Mouse (Mus musculus) kidney, adult 2 months (tissue): ENCODE results near the gene Wwtr1. TPM values are rescaled to one million over a fixed set of nuclear protein-coding genes. Genes with fewer than 3 reads are reported as not detected.

Source experiments
- DNase-seq: peaks from one replicate; pipeline ENCODE4 v3.0.0; 2021
- H3K27ac ChIP-seq: fragments of 200-500 bp; 2 replicates; pipeline ENCODE4 v1.5.1; 2012; ENCODE audit warnings: low read depth, low read length, control low read depth, inconsistent platforms; ENCODE audit not compliant: insufficient read depth
- H3K27me3 ChIP-seq: fragments of 200-500 bp; replicated peaks from 2 replicates; pipeline ENCODE4 v1.6.1; 2012; ENCODE audit warnings: mild to moderate bottlenecking, moderate library complexity, low read length, inconsistent platforms; ENCODE audit not compliant: control insufficient read depth, insufficient read depth
- H3K36me3 ChIP-seq: fragments of 200-500 bp; 2 replicates; pipeline ENCODE4 v1.6.1; 2012; ENCODE audit warnings: mild to moderate bottlenecking, moderate library complexity, low read length, inconsistent platforms; ENCODE audit not compliant: control insufficient read depth, insufficient read depth
- H3K4me1 ChIP-seq: fragments of 200-500 bp; 2 replicates; pipeline ENCODE4 v1.6.1; 2011; ENCODE audit warnings: low read length; ENCODE audit not compliant: control insufficient read depth, insufficient read depth
- H3K4me3 ChIP-seq: fragments of 200-500 bp; 2 replicates; pipeline ENCODE4 v1.5.1; 2011; ENCODE audit warnings: mild to moderate bottlenecking, low read depth, low read length, control low read depth; ENCODE audit not compliant: insufficient read depth
- CTCF ChIP-seq: fragments of 200-500 bp; conservative IDR thresholded peaks from 2 replicates; pipeline ENCODE4 v1.5.1; 2011; ENCODE audit warnings: low read depth, mild to moderate bottlenecking, control low read depth, low read length, moderate library complexity, mixed read lengths; ENCODE audit not compliant: insufficient read depth, insufficient read length
- POLR2A ChIP-seq: fragments of 200-500 bp; IDR thresholded peaks from one replicate; pipeline ENCODE4 v1.6.1; 2011; ENCODE audit warnings: low read depth, low read length, control low read depth
- WGBS: fragments of 180-500 bp; shearing (Covaris S2); methylation state at CpG from one replicate; pipeline ENCODE4 v1.1.7; 2018; 5-methylcytosine and 5-hydroxymethylcytosine counted together
- polyA plus RNA-seq: library from polyadenylated mRNA; depleted of rRNA; stranded (reverse); fragments of >200 nt; gene quantifications from 2 replicates; pipeline ENCODE4 v1.2.3, GENCODE M21; 2012

Wwtr1 gene
- polyA plus RNA-seq, 1 experiment, result 29.6 TPM

DNA sequence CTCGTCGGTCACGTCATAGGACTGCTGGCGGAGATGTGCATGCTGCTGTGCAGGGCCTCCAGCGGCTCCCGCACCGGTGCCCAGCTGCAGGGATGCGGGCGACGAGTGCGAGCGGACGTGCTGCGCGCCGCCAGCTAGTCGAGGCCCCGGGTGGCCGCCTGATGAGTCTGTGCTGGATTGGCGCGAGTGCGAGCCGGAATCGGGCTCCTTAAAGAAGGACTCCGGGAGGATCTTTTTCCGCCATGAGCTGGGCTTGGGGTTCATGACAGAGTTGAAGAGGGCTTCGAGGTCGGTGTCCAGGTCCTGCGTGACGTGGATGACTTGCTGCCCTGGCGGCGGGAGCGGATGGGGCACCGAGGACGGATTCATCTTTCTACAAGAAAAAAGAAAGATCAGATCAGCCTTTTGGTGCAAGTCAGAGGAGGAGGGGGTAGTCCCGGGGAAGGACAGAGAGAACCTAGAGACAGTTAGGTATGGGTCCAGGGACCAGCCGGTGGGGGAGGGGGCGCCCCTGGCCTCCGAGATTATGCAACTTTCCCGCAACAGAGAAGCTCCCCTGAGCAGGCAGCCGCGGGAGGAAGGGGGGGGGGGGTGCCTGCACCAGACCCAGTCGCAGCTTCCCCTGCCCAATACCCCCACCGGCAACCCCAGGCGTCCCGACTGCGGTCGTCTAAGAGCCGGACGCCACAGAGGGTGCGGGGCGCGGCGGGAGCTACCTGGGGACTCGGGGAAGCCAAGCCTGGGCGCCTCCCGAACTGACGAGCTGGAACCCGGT, 638 bp downstream of the Wwtr1 start:
- DNase-seq, result peak; percentile 66
- H3K4me3 ChIP-seq, result peak overlapping the region; percentile 95
- H3K27ac ChIP-seq, result peak overlapping the region; percentile 92
- WGBS, result under 1% methylated on average over 59 of the region's 59 CpGs
- peaks cover 23% of the 10 kb centered on the region for H3K4me1 ChIP-seq
- H3K36me3 ChIP-seq, result no peaks in the 10 kb centered on the region; the same call in 1 of the 2 replicates
- TF ChIP-seq POLR2A, result no peak
- 0 out of 2 replicates have a peak, but pooled peaks have one; percentile 7 for TF ChIP-seq CTCF
- H3K27me3 ChIP-seq, result no peaks in the 10 kb centered on the region

DNA sequence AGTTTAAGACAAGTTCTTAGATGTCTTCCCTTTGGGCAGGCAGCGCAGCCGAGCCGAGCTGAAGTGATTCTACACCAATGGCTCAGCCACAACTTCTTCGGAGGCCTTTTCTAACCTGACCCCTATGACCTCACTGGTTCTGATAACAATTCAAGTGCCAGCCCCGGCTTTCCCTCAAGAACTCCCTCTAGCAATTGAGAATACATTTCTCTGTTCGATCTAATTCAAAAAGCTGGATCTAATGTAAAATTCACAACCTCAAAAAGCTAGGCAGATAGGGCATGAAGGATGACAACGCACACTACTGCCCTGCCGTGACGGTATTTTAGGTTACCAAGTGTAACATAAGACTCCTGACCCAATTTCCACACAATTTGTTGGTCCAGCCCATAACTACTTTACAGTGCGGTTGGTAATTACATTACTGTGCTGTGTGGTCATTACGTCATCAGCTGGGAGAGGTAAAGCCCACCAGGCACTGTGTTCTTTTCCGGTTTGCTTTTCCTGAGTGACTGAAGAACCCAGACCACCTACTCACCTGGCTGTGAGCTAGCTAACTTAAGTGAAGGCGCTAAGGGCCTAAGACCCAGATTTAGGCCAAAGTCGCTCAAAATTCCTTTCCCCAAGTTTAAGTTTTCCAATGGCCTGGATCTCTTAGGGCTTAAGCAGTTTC, 1.7 kb downstream of the Wwtr1 start:
- peaks cover 23% of the 10 kb centered on the region for H3K4me1 ChIP-seq
- H3K4me3 ChIP-seq, result peak overlapping the region; percentile 95
- WGBS, result 12% methylated on average over 14 of the region's 14 CpGs
- TF ChIP-seq CTCF (no peak), POLR2A (no peak)
- H3K27ac ChIP-seq, result peak overlapping the region; percentile 92
- H3K27me3 ChIP-seq, result no peaks in the 10 kb centered on the region
- H3K36me3 ChIP-seq, result no peaks in the 10 kb centered on the region; the same call in 1 of the 2 replicates
- DNase-seq, result peak; percentile 23

DNA sequence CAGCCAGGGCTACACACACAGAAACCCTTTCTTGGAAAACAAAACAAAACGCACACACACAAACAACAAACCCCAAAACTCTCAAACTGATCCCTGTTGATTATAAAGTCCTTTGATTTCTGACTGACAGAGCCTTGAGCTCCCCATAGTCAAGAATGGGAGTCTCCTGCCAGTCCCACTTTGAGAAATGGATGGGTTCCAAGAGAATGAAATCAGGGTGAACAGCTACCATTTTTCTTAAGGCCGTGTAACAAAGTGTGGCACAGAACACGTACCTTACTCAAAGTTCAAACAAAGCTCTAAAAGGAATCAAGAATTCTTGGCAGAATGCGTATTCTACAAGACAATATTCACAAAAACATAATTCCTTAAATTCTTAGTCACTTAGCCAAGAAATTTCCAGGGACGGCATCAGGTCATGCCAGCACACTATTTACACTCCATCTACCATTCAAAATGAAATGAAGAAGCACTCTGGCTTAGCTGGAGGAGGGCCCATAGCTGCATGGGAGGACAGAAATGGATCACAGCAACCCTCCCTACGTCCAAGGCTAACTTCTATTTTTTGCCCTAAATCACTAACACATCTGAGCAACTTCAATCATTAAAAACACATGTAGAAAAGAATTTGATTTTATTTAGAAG, 3.3 kb downstream of the Wwtr1 start:
- Histone ChIP-seq H3K4me3 (no peak overlapping the region), H3K27me3 (no peaks in the 10 kb centered on the region), H3K36me3 (no peaks in the 10 kb centered on the region; the same call in 1 of the 2 replicates), H3K4me1 (peaks cover 25% of the 10 kb centered on the region), H3K27ac (0 out of 2 replicates have a peak overlapping the region, but pooled peaks have one; percentile 32)
- peak; percentile 28 for DNase-seq
- WGBS, result 33% methylated on average over 6 of the region's 6 CpGs
- TF ChIP-seq CTCF, result no peak
- no peak for TF ChIP-seq POLR2A

DNA sequence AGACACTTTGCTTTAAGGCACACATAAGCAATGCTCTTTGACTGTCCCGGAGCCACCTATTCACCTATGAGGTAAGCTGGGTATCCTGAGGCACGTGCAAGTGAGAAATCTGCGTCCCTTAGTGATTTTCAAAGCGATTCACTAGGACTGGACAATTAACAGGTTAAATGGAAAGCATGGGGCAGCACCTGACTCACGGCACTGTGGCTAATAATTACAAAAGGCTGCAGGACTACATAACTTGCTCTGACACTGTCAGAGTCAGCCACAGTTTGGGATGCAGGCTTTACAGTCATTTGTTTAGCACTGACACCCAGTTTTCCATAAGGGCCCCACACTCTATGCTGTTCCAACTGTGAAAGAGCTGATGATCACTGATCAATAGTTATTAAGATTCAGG, 9.1 kb downstream of the Wwtr1 start:
- Histone ChIP-seq H3K27ac (peak overlapping the region; percentile 83), H3K36me3 (no peaks in the 10 kb centered on the region; the same call in 1 of the 2 replicates), H3K4me3 (no peak overlapping the region), H3K27me3 (no peaks in the 10 kb centered on the region), H3K4me1 (peaks cover 31% of the 10 kb centered on the region)
- 38% methylated on average over 5 of the region's 5 CpGs for WGBS
- TF ChIP-seq POLR2A, result no peak
- peak; percentile 84 for DNase-seq

DNA sequence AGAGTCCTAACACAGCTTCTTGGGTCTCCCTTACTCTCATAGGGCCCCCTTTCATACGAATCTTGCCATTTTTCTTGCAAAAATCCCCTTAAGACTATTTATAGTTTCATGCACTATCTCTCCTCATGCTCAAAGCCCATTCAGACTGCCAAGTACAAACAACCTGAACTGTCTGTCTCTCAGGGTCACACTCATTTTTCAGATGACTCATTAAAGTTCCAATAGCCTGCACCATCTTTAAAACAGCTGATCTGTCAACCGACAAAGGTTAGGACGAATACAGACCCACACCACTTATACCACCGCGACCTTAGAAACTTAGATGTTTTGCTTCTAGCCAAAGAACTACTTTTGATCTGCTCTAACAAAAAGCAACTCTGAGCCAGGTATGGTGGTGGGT, 12.1 kb downstream of the Wwtr1 start:
- 69% methylated on average over 5 of the region's 5 CpGs for WGBS

DNA sequence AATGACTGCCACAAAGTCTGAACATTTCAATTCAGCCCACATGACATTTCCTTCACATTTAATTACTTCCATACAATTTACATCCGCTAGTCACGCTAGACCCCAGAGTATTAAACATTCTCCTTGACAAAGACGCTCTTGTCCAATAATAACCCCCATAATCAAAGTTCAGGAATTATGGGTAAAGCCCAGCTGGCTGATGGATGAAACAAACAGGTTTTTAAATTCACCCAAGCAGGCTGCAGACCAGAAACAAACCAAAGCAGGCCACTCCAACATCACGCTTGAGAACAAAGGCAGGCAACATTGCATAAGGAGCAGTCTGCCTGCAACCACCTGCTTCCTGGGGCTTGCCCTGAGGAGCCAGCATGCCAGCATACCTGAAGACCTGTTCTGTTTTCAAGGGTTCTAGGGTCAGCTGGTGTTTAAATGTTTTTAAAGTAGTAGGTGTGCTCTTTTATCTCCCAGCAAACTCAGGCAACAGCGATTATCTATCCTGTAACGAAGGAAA, 12.7 kb downstream of the Wwtr1 start:
- Histone ChIP-seq H3K27me3 (no peaks in the 10 kb centered on the region), H3K27ac (no peak overlapping the region), H3K36me3 (no peaks in the 10 kb centered on the region), H3K4me3 (no peak overlapping the region), H3K4me1 (peaks cover 28% of the 10 kb centered on the region)
- DNase-seq, result no peak
- TF ChIP-seq CTCF, result no peak
- no peak for TF ChIP-seq POLR2A
- WGBS, result 80% methylated on average over 6 of the region's 6 CpGs

More for the DNA sequence above, 12.1 kb downstream of the Wwtr1 start:
- no peak for DNase-seq
- Histone ChIP-seq H3K36me3 (no peaks in the 10 kb centered on the region), H3K27ac (no peak overlapping the region), H3K27me3 (no peaks in the 10 kb centered on the region), H3K4me3 (no peak overlapping the region), H3K4me1 (peaks cover 28% of the 10 kb centered on the region)
- no peak for TF ChIP-seq POLR2A

DNA sequence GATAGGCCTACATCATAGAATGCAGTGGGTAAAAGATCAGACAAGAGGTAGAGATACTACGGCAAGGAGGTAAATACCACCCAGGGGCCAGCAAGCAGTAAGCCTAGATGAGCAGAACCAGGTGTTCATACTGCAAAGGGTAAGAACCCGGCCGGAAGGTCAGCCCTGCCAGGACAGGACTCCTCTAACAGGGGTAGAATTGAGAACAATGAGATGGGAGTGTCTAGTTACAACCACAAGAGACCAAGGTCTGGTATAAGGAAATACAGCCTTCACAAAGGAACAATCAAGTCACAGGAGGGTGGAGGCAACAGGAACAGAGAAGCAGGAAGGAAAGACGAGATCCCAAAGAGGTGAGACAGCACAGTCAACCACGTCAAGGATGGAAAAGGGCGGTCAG, 16.9 kb downstream of the Wwtr1 start:
- WGBS, result 90% methylated on average over 6 of the region's 6 CpGs
- Histone ChIP-seq H3K4me3 (no peak overlapping the region), H3K4me1 (peaks cover 4% of the 10 kb centered on the region; the same call in 1 of the 2 replicates), H3K27me3 (no peaks in the 10 kb centered on the region), H3K36me3 (no peaks in the 10 kb centered on the region), H3K27ac (no peak overlapping the region)
- DNase-seq, result no peak
- TF ChIP-seq CTCF, result no peak
